Mouse (Mus musculus) thymus, adult 18-20 months (tissue): ENCODE results near the gene Erp27.
"Not testable (repeated sequence)": the region's sequence is repeated elsewhere in the genome, so short reads cannot be mapped to it uniquely, and the experiment has no call there.

Experiments
- DNase-seq, 2 experiments: peaks; one replicate each; pipeline ENCODE4 v3.0.0; 2022; ENCODE audit warnings: mixed read lengths in 2 of 2

The Erp27 gene

GRCm38 (mm10) chr6:136903885-136904470 lies 18.0 kb downstream of the Erp27 start:
- DNase-seq: no peak

GRCm38 (mm10) chr6:136902527-136902926 lies 19.5 kb downstream of the Erp27 start:
- DNase-seq: no peak

DNA sequence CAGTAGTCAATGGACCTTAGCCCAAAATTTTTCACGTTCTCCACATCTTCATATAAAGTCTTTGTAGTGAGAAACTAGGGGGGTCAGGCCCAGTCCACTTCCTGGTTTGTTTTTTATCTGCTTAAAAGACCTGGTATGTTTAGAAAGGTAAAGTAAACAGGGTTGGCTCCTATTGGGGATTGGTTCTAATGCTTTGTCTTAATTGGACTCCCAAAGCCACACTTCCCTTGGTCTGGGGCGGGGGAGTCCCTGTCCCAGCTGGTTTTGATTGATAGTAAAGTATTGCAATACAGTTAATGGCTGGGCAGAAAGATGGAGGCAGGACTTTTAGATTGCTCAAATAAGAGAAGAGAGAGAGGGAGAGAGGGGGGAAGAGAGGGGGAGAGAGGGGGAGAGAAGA lies 21.0 kb downstream of the Erp27 start:
- DNase-seq: no peak

DNA sequence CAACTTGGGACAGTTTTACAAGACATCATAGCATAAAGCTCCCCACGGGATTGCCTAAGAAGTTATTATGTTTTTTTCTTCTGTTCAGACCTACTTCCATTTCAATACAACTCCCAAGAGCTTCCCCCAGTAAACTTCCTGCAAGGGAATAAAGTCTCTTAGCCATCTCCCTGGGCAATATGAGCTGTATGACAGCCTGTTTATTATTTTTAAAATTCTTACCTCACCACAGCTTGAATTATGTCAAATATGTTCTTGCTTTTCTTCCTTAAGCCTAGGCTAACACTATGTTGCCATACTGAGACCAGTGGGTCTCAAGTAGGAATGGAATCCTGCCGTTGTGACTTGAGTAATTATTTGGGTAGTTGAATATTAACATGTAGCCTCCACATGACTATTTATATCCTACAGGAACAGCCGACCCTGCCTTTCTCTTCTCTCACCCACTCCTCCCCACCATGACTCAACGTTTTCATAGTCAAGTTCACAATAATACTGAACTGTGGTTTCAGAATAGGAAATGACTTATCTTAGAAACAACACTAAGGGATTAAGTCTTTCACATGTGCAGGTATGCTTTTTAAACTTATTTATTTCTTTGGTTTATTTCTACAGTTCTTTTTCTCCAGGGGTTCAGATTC lies 21.5 kb downstream of the Erp27 start:
- DNase-seq: no peak

GRCm38 (mm10) chr6:136898954-136899353 lies 23.0 kb downstream of the Erp27 start:
- peak in 1 of 2 experiments; percentile 23 for DNase-seq

DNA sequence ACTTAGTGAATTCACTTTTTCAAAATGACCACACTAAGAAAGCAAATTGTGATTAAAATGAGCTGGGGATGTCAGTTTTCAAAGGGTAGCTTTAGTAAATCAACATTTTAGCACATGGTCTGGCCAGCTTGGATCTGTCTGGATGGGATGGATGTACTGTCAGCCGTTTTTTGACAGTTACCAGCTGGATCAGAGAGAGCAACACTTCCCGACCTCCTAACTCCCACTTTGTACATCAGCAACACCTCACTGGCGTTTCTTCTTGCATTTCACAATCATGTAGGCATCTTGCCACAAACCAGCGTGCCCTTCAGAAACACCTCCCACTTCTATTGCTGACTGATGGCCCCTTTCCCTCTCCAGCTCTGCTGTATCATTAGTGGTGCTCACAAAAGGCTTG lies 23.8 kb downstream of the Erp27 start:
- no peak for DNase-seq

GRCm38 (mm10) chr6:136897789-136898188 lies 24.2 kb downstream of the Erp27 start:
- DNase-seq: no peak

DNA sequence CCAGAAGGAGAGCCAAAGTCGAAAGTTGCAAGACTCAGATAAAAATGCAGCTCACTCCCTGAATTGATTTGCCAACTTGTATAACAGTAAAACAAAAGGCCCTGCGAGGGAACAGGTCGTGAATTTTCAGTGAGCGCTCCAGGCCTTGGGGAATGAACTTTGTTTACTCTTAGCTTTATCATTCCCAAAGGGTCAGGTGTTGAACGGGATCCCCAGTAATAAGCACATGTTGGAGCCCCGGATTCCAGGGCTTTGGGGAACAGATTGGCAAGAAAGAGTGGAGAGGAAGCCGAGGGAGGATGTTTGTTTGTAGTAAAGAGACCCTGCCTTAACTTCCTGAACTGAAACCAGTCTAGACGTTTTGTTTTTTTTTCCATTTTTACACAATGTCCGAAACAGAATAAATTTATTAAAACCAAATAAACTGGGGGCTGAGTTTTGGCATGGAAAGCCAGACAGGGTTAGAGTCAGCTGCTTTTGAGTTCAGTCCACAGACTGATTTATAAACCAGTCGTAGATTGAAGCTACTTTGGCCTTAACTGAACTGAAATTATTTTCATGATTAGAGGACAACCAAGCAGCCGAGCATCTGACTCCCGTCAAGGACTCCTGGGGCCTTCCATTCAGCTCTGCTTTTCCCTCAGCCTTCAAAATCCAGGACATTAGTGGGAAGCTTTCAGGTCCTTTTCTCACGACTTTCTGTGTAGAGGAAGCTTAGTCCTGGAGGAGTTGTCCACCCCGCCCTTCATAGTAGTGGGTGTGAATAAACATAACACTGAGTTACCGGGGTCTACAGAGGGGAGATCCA lies 27.2 kb downstream of the Erp27 start:
- DNase-seq: no peak

- DNase-seq: no peak
Measured at GRCm38 (mm10) chr6:136892002-136892401, 30.0 kb downstream of the Erp27 start.

- no peak for DNase-seq
Measured at GRCm38 (mm10) chr6:136889554-136889953, 32.4 kb downstream of the Erp27 start.

- DNase-seq: no peak
Measured at GRCm38 (mm10) chr6:136889067-136889466, 32.9 kb downstream of the Erp27 start.

GRCm38 (mm10) chr6:136887854-136888253 lies 34.1 kb downstream of the Erp27 start:
- DNase-seq: no peak

DNA sequence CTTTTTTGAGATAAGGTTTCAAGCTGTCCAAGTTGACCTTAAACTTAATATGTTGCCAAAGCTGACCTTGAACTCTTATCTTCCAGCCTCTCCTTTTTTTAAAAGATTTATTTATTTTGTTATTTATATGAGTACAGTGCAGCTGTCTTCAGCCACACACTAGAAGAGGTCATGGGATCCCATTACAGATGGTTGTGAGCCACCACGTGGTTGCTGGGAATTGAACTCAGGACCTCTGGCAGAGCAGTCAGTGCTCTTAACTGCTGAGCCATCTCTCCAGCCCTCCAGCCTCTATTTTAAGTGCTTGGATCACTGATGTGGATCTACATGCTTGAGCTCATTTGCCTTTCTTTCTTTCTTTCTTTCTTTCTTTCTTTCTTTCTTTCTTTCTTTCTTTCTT lies 37.2 kb downstream of the Erp27 start:
- DNase-seq: not testable (repeated sequence)

DNA sequence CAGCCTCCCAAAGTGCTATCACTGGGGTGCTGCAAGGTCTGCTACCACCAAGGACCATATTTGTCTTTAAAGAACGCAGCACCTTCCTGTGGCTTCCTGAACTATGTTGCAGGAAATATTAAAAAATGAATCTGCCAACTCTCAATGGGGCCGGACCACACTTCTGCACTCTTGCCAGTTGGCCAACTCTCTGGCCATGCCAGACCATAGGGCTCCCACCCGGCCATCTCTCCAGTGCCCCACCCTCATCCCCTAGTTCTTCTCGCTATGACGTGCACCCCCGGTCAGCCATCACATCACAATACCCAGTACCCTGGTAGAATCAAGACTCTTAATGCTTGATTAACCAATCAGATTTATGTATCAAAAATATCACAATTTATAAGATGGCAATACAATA lies 38.0 kb downstream of the Erp27 start:
- DNase-seq: no peak

GRCm38 (mm10) chr6:136883431-136883915 lies 38.5 kb downstream of the Erp27 start:
- no peak for DNase-seq

DNA sequence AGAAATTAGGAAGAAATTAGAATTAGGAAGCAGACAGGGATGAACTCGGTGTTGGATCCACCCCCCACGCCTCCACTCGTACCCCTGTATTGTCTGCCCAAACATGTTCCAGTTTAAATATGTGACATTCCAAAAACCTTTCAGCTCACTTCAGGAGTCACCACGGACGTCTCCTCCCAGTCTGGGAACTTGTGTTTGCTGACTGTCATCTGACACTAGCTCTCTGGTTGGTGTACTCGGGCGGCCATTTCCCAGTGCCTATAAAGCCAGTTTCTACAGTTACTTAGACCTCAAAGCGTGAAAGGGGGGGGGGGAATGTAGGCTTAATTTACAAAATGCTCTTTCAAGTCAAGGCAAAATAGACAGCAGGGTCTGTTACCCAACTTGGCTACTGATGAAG lies 40.3 kb downstream of the Erp27 start:
- DNase-seq: no peak

GRCm38 (mm10) chr6:136875670-136876069 lies 46.3 kb downstream of the Erp27 start, which contains the start of gene Mgp:
Mgp (minus strand) TSS chr6:136875823.
- no peak for DNase-seq

DNA sequence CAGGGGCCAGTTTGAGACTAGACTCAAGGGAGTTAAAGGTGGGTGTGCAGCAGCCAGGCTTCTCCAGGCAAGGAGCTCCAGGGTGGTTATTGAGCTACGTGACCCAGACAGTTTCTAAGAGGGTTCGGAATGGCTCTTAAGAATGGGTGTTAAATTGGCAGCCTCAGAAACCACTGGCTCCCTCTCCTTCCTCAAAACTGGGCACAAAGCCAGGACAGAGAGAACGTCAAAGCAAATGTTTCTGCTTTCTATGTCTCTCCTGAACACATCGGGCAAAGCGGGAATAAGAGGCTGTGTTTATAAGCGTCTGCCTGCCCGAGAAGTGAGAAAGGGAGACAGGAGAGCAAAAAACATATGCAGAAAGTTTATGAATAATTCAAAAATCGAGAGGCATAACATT lies 47.4 kb downstream of the Erp27 start:
- DNase-seq: no peak

- no peak for DNase-seq
Measured at GRCm38 (mm10) chr6:136868921-136869320, 53.1 kb downstream of the Erp27 start.

GRCm38 (mm10) chr6:136866150-136866549 lies 55.8 kb downstream of the Erp27 start:
- DNase-seq: no peak

DNA sequence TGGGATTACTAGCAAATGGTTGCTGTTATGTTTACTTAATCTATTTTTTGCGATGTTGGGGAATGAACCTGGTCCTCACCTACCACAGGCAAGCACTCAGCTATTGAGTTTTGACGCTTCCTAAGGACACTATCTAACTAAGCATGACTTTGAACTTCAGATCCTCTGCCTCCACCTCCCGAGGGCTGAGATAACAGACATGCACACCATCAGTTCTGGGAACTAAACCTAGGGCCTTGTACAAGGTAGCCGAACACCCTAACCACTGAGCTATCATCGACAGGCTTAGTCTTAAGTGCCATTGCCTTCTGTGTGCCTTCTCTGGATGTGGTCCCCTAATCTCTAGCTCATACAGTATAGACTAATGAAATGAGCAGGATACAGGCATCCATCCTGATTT lies 56.6 kb downstream of the Erp27 start:
- no peak for DNase-seq

DNA sequence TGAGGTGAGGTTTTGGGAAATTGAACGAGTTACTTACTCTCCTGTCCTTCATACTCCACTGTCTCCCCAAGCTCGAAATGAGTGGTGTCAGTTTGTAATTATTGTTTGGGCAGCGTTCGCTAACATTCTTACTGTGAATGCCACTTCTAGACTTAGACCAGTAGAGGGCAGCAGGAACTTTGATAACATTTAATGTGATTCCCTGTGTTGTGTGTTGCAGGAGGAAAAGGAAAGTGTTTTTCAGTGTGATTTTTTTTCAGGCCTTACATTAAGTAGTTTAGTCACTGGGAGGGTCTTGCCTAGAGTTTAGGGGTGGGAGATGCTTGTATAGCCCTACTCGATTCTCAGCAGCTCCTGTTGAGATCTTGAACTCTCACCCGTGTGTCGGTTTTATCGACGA lies 61.0 kb downstream of the Erp27 start:
- DNase-seq: no peak

DNA sequence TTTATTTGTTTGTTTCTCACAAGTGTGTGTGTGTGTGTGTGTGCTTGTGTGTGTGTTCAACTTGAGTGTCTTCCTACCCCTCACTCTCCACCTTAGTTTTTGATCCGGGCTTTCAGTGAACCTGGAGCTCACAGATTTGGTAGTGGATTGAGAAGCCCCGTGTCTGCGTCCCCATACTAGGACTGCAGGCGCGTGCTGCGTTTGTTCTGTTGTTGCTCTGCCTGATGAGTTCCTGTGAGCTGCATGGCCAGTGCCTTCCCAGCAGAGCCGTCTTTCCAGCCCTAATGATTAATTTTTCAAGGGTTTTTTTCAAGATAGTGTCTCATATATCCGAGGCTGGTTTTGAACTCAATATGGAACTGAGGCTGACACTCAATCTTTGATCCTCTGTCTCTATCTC lies 63.6 kb downstream of the Erp27 start:
- no peak for DNase-seq

DNA sequence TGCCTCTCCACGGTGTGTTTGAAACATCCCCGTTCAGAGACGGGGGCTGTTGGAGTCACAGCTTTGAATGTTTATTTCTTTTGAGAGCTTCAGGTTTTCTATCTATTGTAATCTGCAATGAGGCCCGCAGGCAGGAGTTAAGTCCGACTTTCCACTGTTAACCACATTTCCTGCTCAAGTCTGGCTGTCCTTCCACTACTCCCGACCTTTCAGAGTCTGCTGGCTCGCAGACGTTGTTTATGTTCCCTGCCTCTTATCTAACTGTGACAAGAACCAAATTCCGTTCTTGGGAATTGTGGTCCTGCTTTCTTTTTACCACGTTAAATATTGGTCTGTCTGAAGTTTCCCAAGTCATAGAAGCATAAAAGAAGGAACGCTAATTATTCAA lies 64.1 kb downstream of the Erp27 start:
- no peak for DNase-seq
